Mouse (Mus musculus) thymus, postnatal 4 days (tissue): ENCODE data around the gene RPS10-NUDT3.
"Not testable (repeated sequence)": the region's sequence is repeated elsewhere in the genome, so short reads cannot be mapped to it uniquely, and the experiment has no call there.

Source experiments
- DNase-seq: peaks from one replicate; pipeline ENCODE4 v3.0.0; 2021

The RPS10-NUDT3 gene

DNA sequence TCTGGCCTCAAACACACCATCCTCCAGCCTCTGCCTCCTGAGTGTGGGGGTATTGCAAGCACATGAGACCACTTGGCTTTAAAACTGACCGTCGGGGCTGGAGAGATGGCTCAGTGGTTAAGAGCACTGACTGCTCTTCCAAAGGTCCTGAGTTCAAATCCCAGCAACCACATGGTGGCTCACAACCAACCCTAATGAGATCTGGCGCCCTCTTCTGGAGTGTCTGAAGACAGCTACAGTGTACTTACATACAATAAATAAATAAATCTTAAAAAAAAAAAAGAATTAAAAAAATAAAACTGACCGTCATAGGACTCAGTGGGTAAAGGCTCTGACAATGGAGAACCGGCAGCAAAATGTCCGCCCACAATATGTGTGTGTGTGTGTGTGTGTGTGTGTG lies 4.8 kb upstream of the RPS10-NUDT3 start:
- DNase-seq: peak; percentile 50

DNA sequence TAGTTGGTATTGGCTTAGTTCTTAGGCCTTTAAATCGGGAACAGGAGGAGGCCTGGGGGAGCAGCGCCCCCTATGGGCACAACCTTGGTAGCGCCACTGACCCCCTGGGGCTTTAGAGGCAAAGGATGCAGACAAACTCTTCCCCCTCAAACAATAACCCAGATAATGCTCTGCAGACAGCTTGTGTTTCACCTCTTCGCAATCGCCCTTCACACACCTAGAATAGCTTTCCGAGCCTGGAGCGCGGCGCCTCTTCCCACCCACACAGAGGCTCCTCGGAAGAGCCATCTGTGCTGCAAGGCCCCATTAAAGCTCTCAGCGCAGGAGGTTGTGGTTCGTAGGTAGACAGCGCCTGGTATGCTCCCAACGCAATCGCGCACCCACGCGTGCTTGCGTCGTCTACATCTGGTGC lies 3.9 kb upstream of the RPS10-NUDT3 start:
- DNase-seq: no peak

DNA sequence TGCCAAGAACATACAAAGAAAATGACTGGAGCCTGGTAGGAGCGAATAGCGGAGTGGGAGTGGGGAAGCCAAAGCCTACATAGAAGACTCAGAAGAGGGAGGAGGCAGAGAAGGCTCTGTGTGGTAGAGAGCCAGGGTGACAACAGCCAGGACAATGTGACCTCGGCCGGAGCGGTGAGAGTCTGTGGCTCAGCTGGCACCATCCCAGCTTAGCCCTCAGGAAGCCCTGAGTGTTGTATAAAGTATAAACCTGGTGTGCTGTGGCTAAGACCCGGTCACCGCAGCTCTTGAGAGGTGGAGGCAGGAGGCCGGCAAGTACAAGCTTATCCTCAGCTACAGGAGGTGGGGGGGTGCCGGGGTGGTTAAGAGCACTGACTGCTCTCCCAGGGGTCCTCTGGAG lies 2.3 kb upstream of the RPS10-NUDT3 start:
- DNase-seq: no peak

DNA sequence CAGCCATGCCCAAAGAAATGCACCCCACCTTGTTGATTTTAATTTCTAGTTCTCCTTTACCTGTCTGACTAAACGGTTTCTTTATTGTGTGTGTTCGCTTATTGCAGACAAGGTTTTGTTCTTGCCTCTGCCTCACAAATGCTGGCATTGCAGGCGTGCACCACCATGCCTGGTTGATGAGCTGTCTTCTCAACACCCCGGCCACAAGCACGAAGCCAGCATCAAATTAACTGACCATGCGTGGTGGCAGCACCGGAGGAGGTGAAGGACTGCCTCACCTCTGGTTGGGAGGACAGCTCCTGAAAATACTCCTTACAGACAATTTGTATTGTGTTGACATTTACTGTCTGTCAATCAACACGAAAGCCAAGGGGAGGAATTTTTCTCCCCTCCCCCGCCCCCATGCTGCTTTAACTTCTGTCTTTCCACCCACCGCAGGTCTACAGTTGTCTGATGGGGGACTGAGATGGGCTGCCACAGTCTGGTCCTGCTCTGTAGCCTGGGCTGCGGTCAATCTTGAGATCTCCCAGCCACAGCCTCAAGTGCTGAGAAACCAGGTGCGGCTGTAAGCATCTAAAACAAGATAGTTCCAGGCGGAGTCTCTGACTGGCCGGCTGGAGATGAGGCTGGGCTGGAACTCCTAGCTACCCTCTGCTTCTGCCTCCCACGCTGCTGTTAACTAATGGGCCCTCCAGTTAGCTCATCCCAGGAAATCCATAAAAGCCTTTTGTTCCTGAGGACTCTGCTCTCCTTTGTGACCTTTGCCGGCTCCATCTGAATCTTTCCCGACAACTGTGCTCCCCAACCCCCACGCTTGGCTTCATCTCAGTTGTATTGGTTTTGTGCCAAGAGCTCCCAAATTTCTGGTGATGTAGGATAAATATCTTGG lies 1.4 kb upstream of the RPS10-NUDT3 start, which contains the start of gene Rps10:
Gene Rps10 (minus strand): TSS at position 538 of the 889 bp plus-strand sequence.
- no peak for DNase-seq

DNA sequence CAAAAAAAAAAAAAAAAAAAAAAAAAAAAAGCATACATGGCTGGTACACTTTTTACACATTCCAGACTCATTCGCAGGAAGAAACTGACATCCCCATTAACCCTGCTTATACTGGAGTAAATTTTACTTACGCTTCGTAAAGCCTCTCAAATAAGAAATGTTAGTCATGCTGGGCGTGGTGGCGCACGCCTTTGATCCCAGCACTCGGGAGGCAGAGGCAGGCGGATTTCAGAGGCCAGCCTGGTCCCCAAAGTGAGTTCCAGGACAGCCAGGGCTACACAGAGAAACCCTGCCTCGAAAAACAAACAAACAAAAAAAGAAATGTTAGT lies 517 bp upstream of the RPS10-NUDT3 start:
- not testable (repeated sequence) for DNase-seq

DNA sequence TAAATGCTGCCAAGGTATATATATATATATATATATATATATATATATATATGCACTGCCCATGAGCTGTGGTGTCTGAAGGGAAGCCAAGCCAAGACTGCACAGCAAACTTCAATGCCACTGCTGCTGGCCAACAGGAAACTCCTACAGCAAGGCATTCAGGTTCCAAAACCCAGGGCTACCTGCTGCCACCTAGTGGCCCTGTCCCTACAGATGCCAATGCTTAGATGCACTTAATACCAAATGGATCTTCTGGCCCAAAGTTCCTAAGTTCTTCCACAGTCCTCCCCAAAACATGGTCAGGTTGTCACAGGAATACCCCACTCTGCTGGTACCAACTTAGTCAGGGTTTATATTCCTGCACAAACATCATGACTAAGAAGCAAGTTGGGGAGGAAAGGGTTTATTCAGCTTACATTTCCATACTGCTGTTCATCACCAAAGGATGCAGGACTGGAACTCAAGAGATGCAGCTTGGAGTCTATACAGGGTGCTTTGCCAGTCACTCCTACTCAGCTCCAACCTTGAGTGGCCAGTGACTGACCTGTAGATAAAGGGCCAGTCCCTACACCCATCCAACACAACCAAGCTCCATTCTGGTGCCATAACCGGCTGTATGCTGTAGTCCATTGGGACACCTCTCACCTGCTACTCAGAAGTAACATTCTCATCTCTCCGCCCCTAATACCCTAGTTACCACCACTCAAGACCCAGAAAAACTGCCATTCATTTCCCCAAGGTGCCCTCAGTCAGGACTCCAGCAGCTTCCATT lies 5.6 kb downstream of the RPS10-NUDT3 start:
- DNase-seq: peak; percentile 92

DNA sequence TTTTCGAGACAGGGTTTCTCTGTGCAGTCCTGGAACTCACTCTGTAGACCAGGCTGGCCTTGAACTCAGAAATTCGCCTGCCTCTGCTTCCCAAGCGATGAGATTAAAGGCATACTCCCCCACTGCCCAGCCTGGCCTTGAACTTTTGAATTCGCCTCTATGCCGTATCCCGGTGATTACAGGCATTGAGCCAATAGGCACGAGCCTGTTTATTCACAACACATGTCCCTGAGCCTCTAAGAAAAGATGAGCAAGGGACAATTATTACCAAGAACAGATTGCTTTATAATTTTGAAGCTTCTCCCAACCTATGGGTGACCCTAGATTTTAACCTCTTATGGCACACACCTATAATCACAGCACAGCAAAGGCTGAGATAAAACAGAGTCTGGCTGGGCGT lies 6.6 kb downstream of the RPS10-NUDT3 start:
- no peak for DNase-seq

DNA sequence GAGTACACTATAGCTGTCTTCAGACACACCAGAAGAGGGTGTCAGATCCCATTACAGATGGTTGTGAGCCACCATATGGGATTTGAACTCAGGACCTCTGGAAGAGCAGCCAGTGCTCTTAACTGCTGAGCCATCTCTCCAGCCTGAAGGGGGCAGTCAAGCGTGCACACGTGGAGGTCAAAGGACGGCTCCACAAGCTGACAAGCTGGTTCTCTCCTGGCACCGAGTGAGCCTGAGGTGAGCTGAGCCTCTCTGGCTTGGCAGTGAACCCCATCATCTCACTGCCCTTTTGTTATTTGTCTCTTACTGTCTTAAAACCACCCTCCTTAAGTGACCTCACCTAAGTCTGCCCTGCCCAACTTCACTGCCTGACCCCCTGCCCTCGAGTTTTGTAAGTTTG lies 7.6 kb downstream of the RPS10-NUDT3 start:
- DNase-seq: peak; percentile 50

DNA sequence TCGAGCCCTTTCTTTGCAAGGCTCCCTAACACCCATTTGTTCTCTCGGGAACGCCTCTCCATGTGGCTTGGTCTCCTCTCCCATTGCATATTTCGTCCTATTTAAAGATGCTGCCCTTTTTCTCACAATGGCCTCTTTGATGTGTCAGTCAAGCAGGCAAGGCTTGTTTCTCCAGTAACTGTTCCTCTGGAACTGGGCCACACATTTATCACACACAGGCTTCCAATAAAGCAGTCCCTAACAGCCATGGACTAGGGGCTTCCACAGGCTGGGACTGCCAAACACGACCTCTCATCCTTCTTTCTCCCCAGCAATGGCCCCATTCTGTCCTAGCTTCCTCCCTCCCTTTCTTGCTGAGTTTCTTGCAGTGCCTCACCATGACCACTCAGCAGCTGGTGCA lies 8.3 kb downstream of the RPS10-NUDT3 start:
- DNase-seq: no peak

DNA sequence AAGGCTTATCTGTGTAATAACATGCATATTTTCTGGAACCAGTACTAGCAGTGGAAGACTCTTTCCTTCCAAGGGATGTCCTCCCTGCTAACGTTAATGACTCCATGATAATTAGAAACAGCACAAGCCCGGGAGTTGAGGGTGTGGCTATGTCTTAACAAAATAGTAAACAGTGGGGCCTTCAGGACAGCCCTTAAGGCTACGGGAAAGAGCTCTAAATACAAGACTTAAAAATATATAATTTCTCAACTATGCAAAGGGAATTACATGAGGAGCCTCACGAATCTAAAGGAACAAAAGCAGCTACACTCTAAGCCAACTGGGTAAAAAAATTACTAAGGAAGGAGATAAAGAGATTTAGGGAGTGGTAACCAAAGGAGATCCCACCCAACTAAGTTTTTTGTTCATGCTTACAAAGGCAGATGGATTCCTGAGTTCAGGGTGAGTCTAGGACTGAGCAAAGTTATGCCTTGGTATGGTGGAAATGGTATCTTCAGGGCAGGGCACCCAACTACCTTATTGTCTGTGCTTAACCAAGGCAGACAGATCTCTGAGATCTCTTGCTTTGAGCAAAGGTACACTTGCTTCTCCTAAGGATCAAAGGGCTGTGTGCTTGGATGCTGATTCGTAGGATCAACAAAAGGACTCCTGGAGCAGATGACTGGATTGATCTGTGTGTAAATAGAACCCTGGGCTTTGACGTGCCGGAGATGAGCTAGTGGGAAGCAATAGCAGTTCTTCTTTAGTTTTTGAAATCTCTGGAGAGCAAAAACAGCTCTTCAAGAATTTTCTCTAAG lies 9.4 kb downstream of the RPS10-NUDT3 start:
- DNase-seq: no peak

DNA sequence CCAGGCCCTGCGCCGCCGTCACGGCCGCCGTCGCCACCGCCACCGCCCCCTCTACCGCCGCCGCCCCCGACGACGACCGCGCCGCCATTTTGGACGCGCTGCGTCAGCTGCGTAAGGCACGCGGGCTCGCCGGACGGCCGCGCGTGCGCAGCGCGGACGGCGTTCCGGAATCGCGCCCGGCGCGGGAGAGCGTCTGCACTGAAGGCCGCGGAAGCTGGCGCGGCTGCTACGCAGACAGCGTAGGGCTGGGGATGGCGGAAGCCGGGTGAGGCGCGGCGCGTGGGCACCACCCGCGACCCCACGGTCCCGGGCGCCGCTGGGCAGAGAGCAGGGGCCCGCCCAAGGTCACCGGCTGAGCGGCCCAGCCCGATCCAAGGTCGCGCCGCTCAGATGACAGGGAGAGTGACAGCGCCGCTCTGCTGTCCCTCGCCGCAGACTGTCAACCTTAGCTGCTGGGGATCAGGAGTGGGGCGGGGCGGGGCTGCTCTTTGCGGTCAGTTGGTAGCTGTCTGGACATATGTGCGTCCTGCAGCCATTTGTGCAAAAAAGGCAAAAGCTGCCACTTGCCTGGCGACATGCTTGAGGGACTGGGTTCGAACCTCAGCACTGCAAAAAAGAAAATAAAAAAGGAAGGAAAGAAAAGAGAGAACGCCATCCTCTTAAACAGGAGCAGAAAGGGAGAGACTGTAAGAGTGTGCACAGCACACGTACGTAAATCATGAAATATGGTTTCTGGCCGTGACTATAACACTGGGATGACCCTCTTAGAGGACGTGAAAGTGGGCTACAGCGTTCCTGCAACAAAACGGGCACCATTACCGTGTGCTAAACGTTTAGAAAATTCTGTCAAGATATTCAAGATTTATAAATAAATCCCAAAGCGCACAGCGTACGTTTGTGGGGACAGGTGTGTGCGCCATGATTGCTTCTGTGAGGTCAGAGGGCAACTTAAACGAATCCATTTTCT lies 11.4 kb downstream of the RPS10-NUDT3 start, which contains the start of gene Nudt3:
Gene Nudt3 (minus strand): TSS at position 136 of the 967 bp plus-strand sequence.
- DNase-seq: peak; percentile 94

DNA sequence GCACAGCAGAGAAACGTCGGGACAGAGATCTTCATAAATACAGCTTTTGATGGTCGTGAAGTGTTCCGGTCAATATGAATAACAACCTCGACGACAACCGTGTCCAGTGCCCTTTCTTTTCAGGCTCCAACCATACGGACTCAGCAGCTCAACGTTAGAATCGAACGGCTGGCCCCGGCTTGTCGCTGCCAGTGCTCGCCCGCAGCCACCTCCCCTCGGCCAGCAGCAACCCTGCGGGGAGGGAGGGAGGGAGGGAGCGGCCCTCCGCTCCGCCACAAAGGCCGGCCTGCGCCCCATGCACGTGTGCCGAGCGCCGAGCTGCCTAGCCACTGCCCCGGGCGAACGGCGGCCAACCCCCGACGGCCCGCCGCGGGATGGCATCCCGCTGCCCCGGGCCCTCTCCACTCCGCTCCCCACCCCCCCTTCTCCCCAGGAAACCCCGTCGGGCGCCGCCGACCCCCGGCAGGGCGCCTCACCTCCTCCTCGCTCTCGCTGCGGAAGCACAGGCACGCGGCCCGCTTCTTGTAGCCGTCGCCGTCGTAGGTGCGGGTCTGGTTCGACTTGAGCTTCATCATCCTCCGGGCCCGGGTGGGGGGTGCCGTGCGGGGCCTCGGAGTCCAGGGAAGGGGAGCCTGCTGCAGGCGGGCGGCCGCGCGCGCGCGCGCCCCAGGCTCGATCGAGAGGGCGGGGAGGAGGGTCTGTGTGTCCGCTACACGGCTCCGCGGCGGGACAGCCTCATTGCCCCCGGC lies 12.2 kb downstream of the RPS10-NUDT3 start:
- DNase-seq: peak; percentile 80

DNA sequence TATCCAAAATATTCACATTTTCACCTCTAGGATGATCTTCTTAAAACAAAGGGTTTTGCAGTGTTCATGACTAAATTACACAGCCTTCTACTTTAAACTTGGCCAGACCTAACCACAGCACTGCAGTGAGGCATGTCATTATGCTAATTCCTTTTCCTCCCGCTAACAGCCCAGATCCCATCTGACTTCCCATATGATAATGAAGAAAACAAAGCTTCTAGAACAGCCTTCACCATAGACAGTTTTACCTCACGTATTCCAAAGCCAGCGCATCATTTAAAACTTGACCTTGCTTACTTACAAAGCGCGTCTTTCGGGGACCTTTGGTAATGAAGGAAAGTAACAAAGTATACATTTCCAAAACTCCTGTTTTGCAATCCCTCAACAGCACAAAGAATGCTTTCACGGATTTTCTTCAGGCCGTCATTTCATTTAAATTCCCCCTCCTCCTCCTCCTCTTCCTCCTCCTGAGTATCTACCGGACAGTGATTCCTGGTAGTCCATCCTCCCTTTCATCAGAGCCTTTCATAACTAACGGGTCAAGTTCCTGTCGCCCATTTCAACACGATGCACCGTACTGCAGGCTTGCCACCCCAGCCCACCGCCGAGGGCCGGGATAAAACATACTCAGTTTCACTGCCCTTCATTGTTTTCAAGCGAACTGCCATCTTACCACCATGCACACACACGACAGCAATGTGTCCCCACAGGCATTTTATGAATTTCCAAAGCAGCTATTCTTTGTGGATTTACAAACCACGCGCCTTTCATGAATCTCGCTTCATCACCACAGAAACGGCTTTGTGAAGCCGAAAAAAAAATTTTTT lies 13.1 kb downstream of the RPS10-NUDT3 start:
- DNase-seq: peak; percentile 42

DNA sequence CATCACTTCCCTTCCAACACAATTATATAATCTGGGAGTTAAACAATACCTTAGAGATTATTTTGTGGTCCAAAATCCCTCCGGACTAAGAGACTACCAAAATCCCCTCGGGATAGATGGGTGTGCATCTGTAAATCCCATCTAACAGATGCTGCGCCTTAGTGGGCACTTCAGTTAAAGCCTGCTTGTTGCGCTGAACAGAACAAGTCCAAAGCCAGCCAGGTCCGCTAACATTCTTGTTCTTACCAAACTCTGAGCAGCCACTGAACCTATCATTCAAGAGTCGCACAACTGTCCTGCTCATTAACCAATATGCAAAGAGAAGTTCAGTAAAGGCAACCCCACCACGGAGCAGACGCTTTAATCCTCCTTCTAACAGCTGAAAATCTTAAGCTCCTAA lies 13.9 kb downstream of the RPS10-NUDT3 start:
- no peak for DNase-seq

DNA sequence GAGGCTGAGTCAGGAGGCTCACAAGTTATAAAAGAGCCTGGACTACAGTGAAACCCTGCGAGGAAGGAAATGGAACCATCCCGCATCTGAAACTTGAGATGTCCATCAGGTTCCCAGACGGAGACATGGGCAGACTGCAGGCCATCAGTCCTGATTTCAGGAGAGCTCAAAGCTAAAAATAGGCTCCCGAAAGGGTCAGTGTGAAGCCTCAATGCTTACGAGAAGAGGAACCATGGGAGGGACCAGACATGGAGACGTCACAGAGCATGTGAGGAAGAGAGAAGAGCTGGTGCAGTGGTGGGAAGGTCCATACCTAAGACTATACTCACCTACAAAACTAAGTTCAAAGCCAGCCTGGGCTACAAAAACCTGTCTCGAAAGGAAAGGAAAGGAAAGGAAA lies 19.6 kb downstream of the RPS10-NUDT3 start:
- DNase-seq: no peak

DNA sequence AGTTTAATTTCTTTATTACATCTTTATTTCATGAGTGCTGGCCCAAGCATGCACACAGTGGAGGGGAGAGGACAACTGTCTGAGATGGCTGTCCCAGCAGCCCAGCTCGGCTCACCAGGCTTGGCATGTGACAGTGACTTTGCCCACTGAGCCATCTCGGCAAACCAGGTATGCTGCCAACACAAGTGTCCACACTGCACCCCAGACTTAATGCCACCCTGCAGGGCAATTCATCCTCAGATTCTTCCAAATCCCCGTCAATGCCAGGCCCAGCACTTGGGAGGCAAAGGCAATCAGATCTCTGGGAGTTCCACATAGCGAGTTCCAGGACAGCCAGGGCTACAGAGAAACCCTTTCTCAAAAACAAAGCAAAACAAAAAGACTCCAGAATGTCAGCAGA lies 22.0 kb downstream of the RPS10-NUDT3 start:
- DNase-seq: no peak

DNA sequence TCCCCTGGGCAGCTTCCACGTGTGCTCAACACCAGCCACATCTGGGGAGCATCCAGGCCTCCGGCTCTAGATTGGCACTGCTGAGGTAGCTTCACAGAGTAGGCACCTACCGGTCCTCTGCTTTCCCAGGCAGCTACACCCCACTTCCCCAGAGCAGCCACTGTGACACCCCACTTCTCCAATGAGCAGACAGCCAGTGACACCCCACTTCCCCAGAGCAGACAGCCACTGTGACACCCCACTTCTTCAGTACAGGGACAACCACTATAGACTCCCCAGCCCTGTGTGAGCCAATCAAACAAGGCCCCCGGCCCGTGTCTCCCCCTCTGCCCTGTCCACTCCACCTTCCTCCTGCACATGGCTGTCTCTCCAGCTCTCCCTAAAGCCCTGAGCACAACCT lies 23.0 kb downstream of the RPS10-NUDT3 start:
- no peak for DNase-seq

DNA sequence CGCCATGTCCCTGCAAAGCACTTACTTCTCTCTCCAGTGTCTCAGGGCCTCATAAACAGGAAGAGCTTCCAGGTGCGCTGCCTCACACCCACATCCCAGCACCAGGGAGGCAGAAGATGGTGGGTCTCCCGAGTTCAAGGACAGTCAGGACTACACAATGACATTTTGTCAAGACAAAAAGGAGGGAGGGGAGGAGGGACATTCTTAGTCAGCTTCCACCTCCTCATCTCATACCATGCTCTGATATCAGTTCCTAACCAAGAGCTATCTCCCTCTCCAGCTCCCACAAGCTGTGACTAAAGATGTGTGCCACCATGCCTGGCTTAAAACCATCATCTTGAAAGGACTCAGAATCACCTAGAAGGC lies 23.5 kb downstream of the RPS10-NUDT3 start:
- no peak for DNase-seq

DNA sequence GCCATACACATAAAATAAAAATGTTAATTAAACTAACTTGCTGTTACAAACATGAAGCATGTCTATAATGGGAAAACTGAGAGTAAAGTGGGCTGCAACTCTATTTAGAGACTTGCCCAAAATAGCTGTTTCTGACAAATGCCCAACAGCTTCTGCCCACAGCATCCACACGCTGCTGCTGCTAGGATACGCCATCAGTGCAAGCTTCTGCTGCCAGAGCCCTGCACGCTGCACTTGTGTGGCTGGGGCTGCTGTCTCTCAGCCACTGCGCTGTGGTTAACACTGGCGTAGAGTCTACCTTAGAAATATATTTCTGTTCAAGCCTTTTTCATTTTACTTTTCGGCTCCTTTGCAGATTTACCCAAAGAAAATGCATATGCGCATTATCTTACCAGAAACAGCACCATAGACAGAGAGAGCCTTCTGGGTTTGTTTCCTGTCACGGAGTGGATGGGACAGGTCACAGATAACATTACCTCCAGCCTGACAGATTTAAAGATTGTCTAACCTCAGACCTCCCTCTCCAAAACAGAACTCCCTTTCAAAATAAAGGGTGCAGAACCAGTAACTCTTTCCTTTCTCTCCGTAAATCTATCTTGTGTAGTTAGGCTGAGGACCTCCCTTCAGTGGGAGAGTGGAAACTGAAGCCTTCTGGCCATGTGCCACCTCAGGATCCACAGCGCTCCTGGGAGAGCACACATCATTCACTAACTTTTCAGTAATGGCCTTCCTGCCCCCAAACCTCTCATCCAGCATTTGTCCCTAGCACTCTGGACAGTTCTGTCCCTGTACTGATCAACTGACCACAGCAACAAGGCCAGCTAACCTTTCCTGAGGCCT lies 24.1 kb downstream of the RPS10-NUDT3 start:
- DNase-seq: no peak
